Mouse (Mus musculus) midbrain, embryonic 14.5 days (tissue): ENCODE measurements around the gene Defb30. TPM values are rescaled to one million over a fixed set of nuclear protein-coding genes. Genes with fewer than 3 reads are reported as not detected.

Source experiments
- ATAC-seq: fragments of 200-750 bp; cut with Nextera tagmentation; 2 replicates; pipeline ENCODE4 v1.8.0; 2017; ENCODE audit warnings: moderate number of reproducible peaks, moderate library complexity; ENCODE audit not compliant: low FRiP score, low TSS enrichment
- DNase-seq: peaks from one replicate; pipeline ENCODE4 v3.0.0-alpha.2; 2015
- H3K27ac ChIP-seq: fragments of 300-500 bp; sonication (generic); replicated peaks from 2 replicates; pipeline ENCODE4 v1.5.1; 2014; ENCODE audit warnings: mild to moderate bottlenecking, low read depth, low read length, moderate library complexity
- H3K27me3 ChIP-seq: fragments of 300-500 bp; sonication (generic); 2 replicates; pipeline ENCODE4 v1.6.1; 2014; ENCODE audit warnings: low read length, control low read depth, mixed read lengths; ENCODE audit not compliant: control insufficient read depth, insufficient read depth
- H3K36me3 ChIP-seq: fragments of 300-500 bp; sonication (generic); 2 replicates; pipeline ENCODE4 v1.6.1; 2014; ENCODE audit warnings: low read length, control low read depth; ENCODE audit not compliant: control insufficient read depth, insufficient read depth
- H3K4me1 ChIP-seq: fragments of 300-500 bp; sonication (generic); 2 replicates; pipeline ENCODE4 v1.6.1; 2014; ENCODE audit warnings: mild to moderate bottlenecking, antibody characterized with exemption, low read length, control low read depth; ENCODE audit not compliant: control insufficient read depth, insufficient read depth
- H3K4me2 ChIP-seq: fragments of 300-500 bp; sonication (generic); 2 replicates; pipeline ENCODE4 v1.6.1; 2014; ENCODE audit warnings: mild to moderate bottlenecking, low read length, moderate library complexity
- H3K4me3 ChIP-seq: fragments of 300-500 bp; sonication (generic); replicated peaks from 2 replicates; pipeline ENCODE4 v1.5.1; 2014; ENCODE audit warnings: low read depth, low read length
- H3K9ac ChIP-seq: fragments of 300-500 bp; sonication (generic); replicated peaks from 2 replicates; pipeline ENCODE4 v1.6.1; 2014; ENCODE audit warnings: mild to moderate bottlenecking, low read length, moderate library complexity
- H3K9me3 ChIP-seq: fragments of 300-500 bp; sonication (generic); 2 replicates; pipeline ENCODE4 v1.6.1; 2016; ENCODE audit warnings: low read length, control low read depth, mixed read lengths; ENCODE audit not compliant: control insufficient read depth
- WGBS: fragments of 180-500 bp; shearing (Covaris S2); extraction: QIAGEN DNeasy Blood & Tissue Kit; methylation state at CpG from one replicate; pipeline ENCODE4 v1.1.7; 2014; 5-methylcytosine and 5-hydroxymethylcytosine counted together
- polyA plus RNA-seq: library from polyadenylated mRNA; unstranded; fragments of >200 nt; fragmentation: Nextera tagmentation; extraction: Ambion mirVana; gene quantifications from 2 replicates; pipeline ENCODE4 v1.2.1, GENCODE M21; 2014

Defb30 gene
- polyA plus RNA-seq, 1 experiment from 2014 or later: not detected

DNA sequence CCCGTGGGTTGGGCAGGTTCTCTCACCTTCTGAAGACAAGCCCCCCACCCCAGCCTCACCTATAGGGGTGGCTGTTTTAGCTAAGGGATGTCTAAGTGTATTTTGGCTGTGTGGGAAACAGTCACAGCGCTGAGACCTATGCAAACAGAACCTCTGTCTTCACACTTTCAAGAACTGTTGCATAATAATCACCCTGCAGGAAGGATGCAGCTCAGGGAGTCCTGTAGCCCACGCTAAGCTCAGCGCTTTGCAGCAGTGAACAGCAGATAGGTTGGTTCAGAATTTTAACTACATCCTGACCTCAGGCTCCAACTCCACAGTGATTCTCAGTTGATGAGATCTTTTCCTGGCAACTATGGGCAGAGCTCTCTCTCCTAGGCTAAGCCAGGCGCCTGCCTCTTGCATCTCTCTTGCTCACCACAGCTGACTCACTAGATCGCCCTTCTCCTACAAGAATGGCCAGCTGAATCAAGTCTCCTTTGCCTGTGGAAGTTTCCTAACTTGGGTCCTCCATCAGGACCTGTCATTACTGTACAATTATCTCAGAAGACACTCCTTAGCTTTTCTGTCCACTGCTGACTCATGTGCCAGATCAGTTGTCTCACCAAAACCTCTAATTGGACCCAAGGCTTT is 29.1 kb downstream of the Defb30 start:
- H3K9me3 ChIP-seq: no peaks in the 10 kb centered on the region
- H3K27me3 ChIP-seq: no peaks in the 10 kb centered on the region
- no peak overlapping the region for H3K9ac ChIP-seq
- H3K27ac ChIP-seq: no peak overlapping the region
- no peak overlapping the region for H3K4me2 ChIP-seq
- peak; percentile 7 for DNase-seq
- H3K36me3 ChIP-seq: no peaks in the 10 kb centered on the region
- H3K4me3 ChIP-seq: no peak overlapping the region
- no peak for ATAC-seq
- H3K4me1 ChIP-seq: no peaks in the 10 kb centered on the region
- WGBS: 62% methylated on average over 6 of the region's 6 CpGs

DNA sequence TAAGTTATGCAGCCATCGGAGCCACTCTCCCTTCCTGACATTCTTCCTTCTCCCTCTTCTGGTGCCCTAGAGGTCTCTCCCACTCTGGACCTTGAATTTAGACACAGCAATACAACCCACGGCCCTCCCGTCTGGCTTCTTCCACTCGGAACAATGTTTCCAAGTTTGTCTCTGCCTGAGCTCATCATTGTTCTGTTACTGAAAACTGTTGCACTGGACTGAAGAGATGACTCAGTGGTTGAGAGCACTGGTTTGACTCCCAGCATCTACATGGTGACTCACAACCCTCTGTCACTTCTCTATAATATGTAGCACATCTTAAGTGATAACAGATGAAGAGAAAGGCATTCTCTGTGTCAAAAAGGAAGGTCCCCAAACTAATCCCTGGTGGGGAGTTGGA is 35.1 kb downstream of the Defb30 start:
- H3K9ac ChIP-seq: no peak overlapping the region
- no peaks in the 10 kb centered on the region for H3K36me3 ChIP-seq
- DNase-seq: no peak
- no peaks in the 10 kb centered on the region for H3K9me3 ChIP-seq
- no peaks in the 10 kb centered on the region for H3K27me3 ChIP-seq
- no peak overlapping the region for H3K4me2 ChIP-seq
- ATAC-seq: no peak
- H3K4me1 ChIP-seq: no peaks in the 10 kb centered on the region
- H3K27ac ChIP-seq: no peak overlapping the region
- no peak overlapping the region for H3K4me3 ChIP-seq
- 92% methylated on average over 4 of the region's 4 CpGs for WGBS

DNA sequence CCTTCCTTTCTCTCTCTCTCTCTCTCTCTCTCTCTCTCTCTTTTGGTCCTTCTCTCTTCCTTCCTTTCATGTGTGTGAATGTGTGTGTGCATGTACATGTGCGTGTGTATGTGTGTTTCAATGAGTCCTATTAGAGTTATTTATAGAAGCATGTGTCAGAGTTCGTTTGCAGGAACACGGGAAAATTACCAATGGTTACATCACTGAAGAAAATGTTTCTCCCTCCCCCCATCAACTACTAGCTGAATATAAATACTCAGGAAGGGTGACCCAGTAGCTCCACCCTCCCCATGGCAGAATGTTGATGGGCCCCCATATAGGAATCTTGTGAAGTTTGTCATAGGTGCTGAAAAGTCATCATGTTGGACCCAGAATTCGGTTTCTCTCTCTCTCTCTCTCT is 36.7 kb downstream of the Defb30 start:
- no peak overlapping the region for H3K9ac ChIP-seq
- no peaks in the 10 kb centered on the region for H3K36me3 ChIP-seq
- DNase-seq (no peak), ATAC-seq (no peak)
- no peak overlapping the region for H3K4me2 ChIP-seq
- 93% methylated on average over 4 of the region's 4 CpGs for WGBS
- no peaks in the 10 kb centered on the region for H3K4me1 ChIP-seq
- no peak overlapping the region for H3K4me3 ChIP-seq
- H3K9me3 ChIP-seq: no peaks in the 10 kb centered on the region
- no peaks in the 10 kb centered on the region for H3K27me3 ChIP-seq
- no peak overlapping the region for H3K27ac ChIP-seq

- WGBS: 97% methylated on average over 5 of the region's 5 CpGs
- Histone ChIP-seq H3K9me3 (no peaks in the 10 kb centered on the region), H3K36me3 (no peaks in the 10 kb centered on the region), H3K9ac (no peak within 1 kb of the TSS), H3K4me3 (no peak within 1 kb of the TSS), H3K4me1 (no peaks in the 10 kb centered on the region), H3K27me3 (no peaks in the 10 kb centered on the region), H3K27ac (no peak within 1 kb of the TSS), H3K4me2 (no peak within 1 kb of the TSS)
- no peak for DNase-seq
- no peak for ATAC-seq
These were observed 38.3 kb downstream of the Defb30 start, which contains the start of gene Defb43 for GRCm38 (mm10) chr14:63011471-63011870. TSS of gene Defb43 (plus strand) at chr14:63011771.

DNA sequence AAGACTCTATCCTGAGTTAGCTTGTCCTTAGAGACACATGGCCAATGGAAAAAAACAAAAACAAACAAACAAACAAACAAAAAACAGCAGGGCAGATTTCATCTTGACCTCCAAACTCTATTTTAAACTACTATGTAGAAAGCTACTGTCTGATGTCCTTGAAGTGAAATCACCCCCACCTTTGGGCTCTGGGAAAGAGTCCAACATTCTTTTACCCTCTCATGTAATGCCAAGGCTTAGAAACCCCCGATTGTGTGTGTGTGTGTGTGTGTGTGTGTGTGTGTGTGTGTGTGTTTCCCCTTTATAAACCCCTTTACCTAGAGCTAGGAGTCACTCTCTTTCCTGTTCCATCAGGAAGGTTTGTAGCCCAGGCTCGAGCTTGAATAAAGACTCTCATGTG is 47.2 kb downstream of the Defb30 start:
- no peaks in the 10 kb centered on the region for H3K9me3 ChIP-seq
- no peak overlapping the region for H3K27ac ChIP-seq
- no peak overlapping the region for H3K4me2 ChIP-seq
- H3K27me3 ChIP-seq: no peaks in the 10 kb centered on the region
- H3K4me3 ChIP-seq: no peak overlapping the region
- H3K4me1 ChIP-seq: no peaks in the 10 kb centered on the region
- no peaks in the 10 kb centered on the region for H3K36me3 ChIP-seq
- 76% methylated on average over 2 of the region's 2 CpGs for WGBS
- no peak overlapping the region for H3K9ac ChIP-seq
- DNase-seq: no peak
- no peak for ATAC-seq

- ATAC-seq (no peak), DNase-seq (no peak)
- no peak overlapping the region for H3K4me3 ChIP-seq
- no peaks in the 10 kb centered on the region for H3K4me1 ChIP-seq
- H3K36me3 ChIP-seq: no peaks in the 10 kb centered on the region
- no peak overlapping the region for H3K9ac ChIP-seq
- H3K27me3 ChIP-seq: no peaks in the 10 kb centered on the region
- H3K9me3 ChIP-seq: no peaks in the 10 kb centered on the region
- H3K4me2 ChIP-seq: no peak overlapping the region
- H3K27ac ChIP-seq: no peak overlapping the region
- 97% methylated on average over 4 of the region's 4 CpGs for WGBS
These were observed 50.8 kb downstream of the Defb30 start for GRCm38 (mm10) chr14:62998977-62999376.

DNA sequence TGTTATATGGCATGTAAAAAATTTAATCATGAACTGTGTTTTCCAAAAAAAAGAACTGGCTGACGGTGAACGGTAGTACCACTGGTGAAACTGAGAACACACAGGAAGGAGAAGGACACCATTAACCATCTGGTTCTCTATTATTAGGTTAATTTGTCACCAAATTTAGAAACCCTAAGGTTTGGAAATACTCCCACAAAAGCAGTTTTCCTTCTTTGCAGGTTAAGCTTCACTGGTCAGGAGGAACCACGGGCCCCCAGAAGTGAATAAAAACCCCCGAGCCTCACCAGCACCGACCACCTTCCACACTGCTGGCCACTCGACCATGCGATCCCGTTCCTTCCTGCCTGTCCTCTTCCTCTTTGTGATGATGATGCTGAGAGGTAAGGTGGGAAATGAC is 52.0 kb downstream of the Defb30 start, which contains the start of gene Defb47:
Defb47 (plus strand) TSS at position 301 of the 400 bp plus-strand sequence.
- DNase-seq: no peak

GRCm38 (mm10) chr14:62991849-62992510 is 57.8 kb downstream of the Defb30 start:
- Histone ChIP-seq H3K4me1 (no peaks in the 10 kb centered on the region), H3K4me2 (no peak overlapping the region), H3K4me3 (no peak overlapping the region), H3K27ac (no peak overlapping the region), H3K36me3 (no peaks in the 10 kb centered on the region), H3K9ac (no peak overlapping the region), H3K9me3 (no peaks in the 10 kb centered on the region), H3K27me3 (no peaks in the 10 kb centered on the region)
- 47% methylated on average over 7 of the region's 7 CpGs for WGBS
- ATAC-seq (no peak), DNase-seq (no peak)

More for the DNA sequence above, 52.0 kb downstream of the Defb30 start, which contains the start of gene Defb47:
- 76% methylated on average over 8 of the region's 8 CpGs for WGBS
- Histone ChIP-seq H3K4me2 (no peak within 1 kb of the TSS), H3K27me3 (no peaks in the 10 kb centered on the region), H3K27ac (no peak within 1 kb of the TSS), H3K4me3 (no peak within 1 kb of the TSS), H3K9ac (no peak within 1 kb of the TSS), H3K4me1 (no peaks in the 10 kb centered on the region), H3K9me3 (no peaks in the 10 kb centered on the region), H3K36me3 (no peaks in the 10 kb centered on the region)
- no peak for ATAC-seq

DNA sequence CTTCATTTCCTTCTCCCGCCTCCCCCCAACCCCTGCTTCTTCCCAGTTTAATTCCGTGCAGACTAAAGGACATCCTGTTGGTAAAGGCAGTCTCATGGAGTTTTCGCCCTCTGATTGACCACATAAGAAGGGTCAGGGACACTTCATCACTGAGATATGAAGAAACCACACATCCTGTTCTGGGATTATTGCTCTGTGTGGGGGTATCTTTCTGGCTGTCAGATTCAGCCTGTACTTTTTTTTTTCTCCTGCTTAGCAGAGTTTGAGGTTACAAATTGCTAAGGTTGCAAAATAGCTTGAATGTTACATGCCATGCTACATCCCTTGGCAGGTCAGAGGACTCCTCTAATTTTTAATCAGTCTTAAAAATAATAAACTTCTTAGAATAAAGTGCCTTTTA is 58.5 kb downstream of the Defb30 start:
- Histone ChIP-seq H3K4me3 (no peak overlapping the region), H3K36me3 (no peaks in the 10 kb centered on the region), H3K27ac (no peak overlapping the region), H3K4me2 (no peak overlapping the region), H3K4me1 (no peaks in the 10 kb centered on the region), H3K9ac (no peak overlapping the region), H3K9me3 (no peaks in the 10 kb centered on the region), H3K27me3 (no peaks in the 10 kb centered on the region)
- no peak for ATAC-seq
- 77% methylated on average over 3 of the region's 3 CpGs for WGBS
- DNase-seq: no peak
